19 mouse cellular contexts compared by ENCODE assay signal in the genomic region with DNA sequence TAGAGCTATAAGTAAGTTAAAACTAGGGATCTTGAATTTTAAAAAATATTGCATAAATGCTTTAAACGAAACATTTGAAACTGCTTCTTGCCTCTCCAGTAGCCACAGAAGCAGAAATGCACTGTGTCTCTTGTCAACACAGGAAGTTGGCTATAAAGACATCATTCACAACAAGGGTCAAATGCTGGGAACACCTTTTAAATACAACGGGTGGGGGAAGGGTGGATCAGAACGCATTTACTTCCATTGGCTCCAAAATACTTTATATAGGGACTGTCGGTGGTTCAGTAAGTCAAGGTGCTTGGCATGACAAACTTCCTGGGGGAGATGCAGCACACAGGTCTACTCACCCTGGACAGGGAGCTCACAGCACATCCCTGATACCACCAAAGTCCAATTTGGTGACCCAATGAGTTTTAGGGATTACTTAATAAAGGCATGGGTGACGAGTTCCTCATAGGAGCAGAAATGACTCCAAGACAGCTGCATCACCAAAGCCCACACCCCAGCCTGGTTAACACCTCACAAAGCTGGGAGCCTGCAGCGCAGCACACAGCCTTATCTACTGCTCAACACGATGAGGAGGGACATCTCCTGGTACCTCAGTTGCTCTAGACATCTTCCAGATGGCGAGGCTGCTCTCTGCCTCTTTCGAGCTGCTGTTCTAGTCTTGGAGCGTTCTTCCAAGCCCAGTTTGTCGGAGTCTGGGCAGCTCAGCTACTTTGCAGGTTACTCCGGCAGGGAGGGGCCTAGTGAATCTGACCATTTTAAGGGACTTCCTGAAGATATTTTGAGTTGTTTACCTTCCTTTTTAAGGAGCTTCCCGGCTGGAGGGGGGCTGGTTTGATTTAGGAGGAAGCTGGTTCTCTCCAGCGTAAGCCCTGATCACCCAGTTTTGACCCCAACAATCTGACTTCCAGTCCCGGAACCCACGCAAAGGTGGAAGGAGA. TPM values are rescaled to one million over a fixed set of nuclear protein-coding genes. Genes with fewer than 3 reads are reported as not detected.
DNase-seq lines count a peak whose midpoint lies in the region; ATAC-seq and TF ChIP-seq lines count a peak whose summit lies in the region.
"Had no signal": no experiment of that assay in that cellular context is flagged by ENCODE, and none has a peak within 500 bp of the region (broad histone marks: within the 10 kb centered on the region; RNA-seq: fewer than 3 reads in every experiment).

No protein-coding gene starts in this region.

- no peak overlapping the region for H3K9ac ChIP-seq in forebrain, embryonic 12.5 days
- no peak overlapping the region for H3K9ac ChIP-seq in kidney, embryonic 15.5 days
- no peak overlapping the region for H3K9ac ChIP-seq in kidney, embryonic 14.5 days (ENCODE audit: low read depth, low read length)
- H3K9ac ChIP-seq in lung, embryonic 16.5 days (ENCODE audit: low read length), result no peak overlapping the region
- no peak overlapping the region for H3K9ac ChIP-seq in liver, postnatal 0 days (replicated peaks)
- H3K9ac ChIP-seq: forebrain, embryonic 13.5 days; heart, embryonic 12.5 days; hindbrain, embryonic 15.5 days; neural tube, embryonic 12.5 days had no signal

- no peak overlapping the region for H3K27ac ChIP-seq in forebrain, embryonic 10.5 days
- no peak overlapping the region for H3K27ac ChIP-seq in forebrain, embryonic 12.5 days
- H3K27ac ChIP-seq in kidney, embryonic 15.5 days, result peak overlapping the region; percentile 68
- H3K27ac ChIP-seq in kidney, embryonic 14.5 days (ENCODE audit: low read depth, low read length), result no peak overlapping the region
- no peak overlapping the region for H3K27ac ChIP-seq in lung, embryonic 16.5 days (ENCODE audit: low read length)
- H3K27ac ChIP-seq in liver, postnatal 0 days (ENCODE audit: low read depth), result no peak overlapping the region
- H3K27ac ChIP-seq: forebrain, embryonic 13.5 days; hindbrain, embryonic 15.5 days; neural tube, embryonic 12.5 days had no signal

- no peak for ATAC-seq in forebrain, embryonic 12.5 days (ENCODE audit: low FRiP score)
- ATAC-seq in kidney, embryonic 15.5 days (replicated peaks; ENCODE audit: low FRiP score), result no peak
- no peak for ATAC-seq in kidney, embryonic 14.5 days (ENCODE audit: low FRiP score, low TSS enrichment)
- peak; percentile 41; the same call in 1 of the 2 replicates for ATAC-seq in lung, embryonic 16.5 days (ENCODE audit: low read depth)
- ATAC-seq in liver, postnatal 0 days, result no peak
- ATAC-seq: CD4-positive, CD25-positive, alpha-beta regulatory T cell, adult 4 months; forebrain, embryonic 13.5 days had no signal

- WGBS in forebrain, embryonic 10.5 days, result 85% methylated on average over 16 of the region's 16 CpGs
- 87% methylated on average over 16 of the region's 16 CpGs for WGBS in forebrain, embryonic 12.5 days
- WGBS in kidney, embryonic 15.5 days, result 47% methylated on average over 16 of the region's 16 CpGs
- 54% methylated on average over 16 of the region's 16 CpGs for WGBS in kidney, embryonic 14.5 days
- WGBS in lung, embryonic 16.5 days, result 50% methylated on average over 16 of the region's 16 CpGs
- WGBS in liver, postnatal 0 days (ENCODE audit: insufficient replicate concordance), result 66% methylated on average over 16 of the region's 16 CpGs

- H3K36me3 ChIP-seq in forebrain, embryonic 10.5 days (replicated peaks), result no peaks in the 10 kb centered on the region
- no peaks in the 10 kb centered on the region for H3K36me3 ChIP-seq in forebrain, embryonic 12.5 days (replicated peaks)
- no peaks in the 10 kb centered on the region for H3K36me3 ChIP-seq in kidney, embryonic 15.5 days
- H3K36me3 ChIP-seq in kidney, embryonic 14.5 days (ENCODE audit: control insufficient read depth, insufficient read depth, low read length), result no peaks in the 10 kb centered on the region
- H3K36me3 ChIP-seq in lung, embryonic 16.5 days (ENCODE audit: control insufficient read depth, insufficient read depth, low read length), result no peaks in the 10 kb centered on the region
- no peaks in the 10 kb centered on the region for H3K36me3 ChIP-seq in liver, postnatal 0 days (replicated peaks; ENCODE audit: insufficient read depth, low read length)
- H3K36me3 ChIP-seq: G1E; heart, embryonic 12.5 days; hindbrain, embryonic 15.5 days; neural tube, embryonic 12.5 days had no signal

- no peaks in the 10 kb centered on the region for H3K4me1 ChIP-seq in forebrain, embryonic 10.5 days
- H3K4me1 ChIP-seq in forebrain, embryonic 12.5 days, result no peaks in the 10 kb centered on the region
- H3K4me1 ChIP-seq in kidney, embryonic 15.5 days, result peaks cover 26% of the 10 kb centered on the region
- H3K4me1 ChIP-seq in kidney, embryonic 14.5 days (ENCODE audit: control insufficient read depth, insufficient read depth, low read length), result peaks cover 20% of the 10 kb centered on the region
- H3K4me1 ChIP-seq in lung, embryonic 16.5 days (replicated peaks; ENCODE audit: control insufficient read depth, insufficient read depth, low read length), result peaks cover 8% of the 10 kb centered on the region; the same call in 1 of the 2 replicates
- peaks cover 6% of the 10 kb centered on the region; the same call in 1 of the 2 replicates for H3K4me1 ChIP-seq in liver, postnatal 0 days (ENCODE audit: insufficient read depth)
- H3K4me1 ChIP-seq: forebrain, embryonic 13.5 days; neural tube, embryonic 12.5 days had no signal

- no peak for TF ChIP-seq CTCF in liver, postnatal 0 days (IDR thresholded peaks at IDR 0.05; ENCODE audit: low read depth)

- peak; percentile 13 for DNase-seq in forebrain, embryonic 10.5 days (ENCODE audit: extremely low spot score, low spot score)
- no peak for DNase-seq in lung, postnatal 10 days
- peak; percentile 10 for DNase-seq in liver, postnatal 0 days
- DNase-seq in spleen, postnatal 10 days (ENCODE audit: low spot score in 2 of 2), result no peak
- DNase-seq: cerebellum, adult 11 months; cerebellum, postnatal 14 days; embryo, embryonic 11 days; gastrocnemius, postnatal 25 days; right cerebral cortex, postnatal 14 days had no signal

- H3K4me3 ChIP-seq in forebrain, embryonic 10.5 days, result no peak overlapping the region
- H3K4me3 ChIP-seq in forebrain, embryonic 12.5 days (replicated peaks), result no peak overlapping the region
- H3K4me3 ChIP-seq in kidney, embryonic 15.5 days (replicated peaks), result no peak overlapping the region
- H3K4me3 ChIP-seq in kidney, embryonic 14.5 days (ENCODE audit: low read length), result no peak overlapping the region
- no peak overlapping the region for H3K4me3 ChIP-seq in lung, embryonic 16.5 days (ENCODE audit: low read length)
- no peak overlapping the region for H3K4me3 ChIP-seq in liver, postnatal 0 days (ENCODE audit: low read depth, low read length)
- H3K4me3 ChIP-seq: forebrain, embryonic 13.5 days; heart, embryonic 12.5 days; hindbrain, embryonic 15.5 days; neural tube, embryonic 12.5 days had no signal

- TF ChIP-seq EP300 in liver, postnatal 0 days (IDR thresholded peaks at IDR 0.05; ENCODE audit: low read depth), result no peak

- no peak overlapping the region for H3K4me2 ChIP-seq in forebrain, embryonic 12.5 days
- peak overlapping the region; percentile 14; the same call in 1 of the 2 replicates for H3K4me2 ChIP-seq in kidney, embryonic 15.5 days
- H3K4me2 ChIP-seq in kidney, embryonic 14.5 days (replicated peaks; ENCODE audit: low read depth, low read length), result no peak overlapping the region
- no peak overlapping the region for H3K4me2 ChIP-seq in lung, embryonic 16.5 days (ENCODE audit: low read depth, low read length)
- no peak overlapping the region for H3K4me2 ChIP-seq in liver, postnatal 0 days (ENCODE audit: low read depth, low read length)
- H3K4me2 ChIP-seq: forebrain, embryonic 13.5 days; heart, embryonic 12.5 days; hindbrain, embryonic 15.5 days; neural tube, embryonic 12.5 days had no signal

- no peaks in the 10 kb centered on the region for H3K9me3 ChIP-seq in forebrain, embryonic 10.5 days
- H3K9me3 ChIP-seq in forebrain, embryonic 12.5 days, result no peaks in the 10 kb centered on the region
- H3K9me3 ChIP-seq in kidney, embryonic 15.5 days (replicated peaks), result no peaks in the 10 kb centered on the region
- no peaks in the 10 kb centered on the region for H3K9me3 ChIP-seq in kidney, embryonic 14.5 days (ENCODE audit: control insufficient read depth, low read length)
- no peaks in the 10 kb centered on the region for H3K9me3 ChIP-seq in lung, embryonic 16.5 days (ENCODE audit: control insufficient read depth, low read length)
- H3K9me3 ChIP-seq in liver, postnatal 0 days (ENCODE audit: low read length), result no peaks in the 10 kb centered on the region
- H3K9me3 ChIP-seq: forebrain, embryonic 13.5 days; G1E; hindbrain, embryonic 15.5 days; neural tube, embryonic 12.5 days had no signal

- H3K27me3 ChIP-seq in forebrain, embryonic 10.5 days (ENCODE audit: poor library complexity, severe bottlenecking), result no peaks in the 10 kb centered on the region
- H3K27me3 ChIP-seq in forebrain, embryonic 12.5 days, result no peaks in the 10 kb centered on the region
- no peaks in the 10 kb centered on the region for H3K27me3 ChIP-seq in kidney, embryonic 15.5 days
- H3K27me3 ChIP-seq in kidney, embryonic 14.5 days (ENCODE audit: control insufficient read depth, insufficient read depth, low read length), result no peaks in the 10 kb centered on the region
- H3K27me3 ChIP-seq in lung, embryonic 16.5 days (ENCODE audit: control insufficient read depth, insufficient read depth, low read depth, low read length), result no peaks in the 10 kb centered on the region
- H3K27me3 ChIP-seq in liver, postnatal 0 days (ENCODE audit: insufficient read depth, low read length), result no peaks in the 10 kb centered on the region
- H3K27me3 ChIP-seq: forebrain, embryonic 13.5 days; heart, embryonic 12.5 days; hindbrain, embryonic 15.5 days; neural tube, embryonic 12.5 days had no signal

RNA-seq across cellular contexts. Expression of gene Lpin2, which starts 45.7 kb away (rescaled TPM):
- 47.6 and 48.0 TPM in 2 replicates for polyA plus RNA-seq in forebrain, embryonic 10.5 days (2016; fragmentation: Nextera tagmentation; extraction: Ambion mirVana)
- polyA plus RNA-seq in forebrain, embryonic 12.5 days (2016; fragmentation: Nextera tagmentation; extraction: Ambion mirVana), result 41.5 and 45.3 TPM in 2 replicates
- polyA plus RNA-seq in kidney, embryonic 15.5 days (2015; fragmentation: Nextera tagmentation; extraction: Ambion mirVana), result 70.7 and 75.3 TPM in 2 replicates
- 54.9 and 93.2 TPM in 2 replicates for polyA plus RNA-seq in kidney, embryonic 14.5 days (2014; fragmentation: Nextera tagmentation; extraction: Ambion mirVana)
- 30.8 and 31.6 TPM in 2 replicates for polyA plus RNA-seq in lung, embryonic 16.5 days (2015; fragmentation: Nextera tagmentation; extraction: Ambion mirVana)
- 34.0 and 44.5 TPM in 2 replicates for polyA plus RNA-seq in liver, postnatal 0 days (2015; fragmentation: Nextera tagmentation; extraction: Ambion mirVana)

Comparison
In these comparisons a context has a peak if more than half of its experiments do, and no peak if none do; other contexts are left out.
1. DNase-seq: peak in forebrain, embryonic 10.5 days (single experiment) and liver, postnatal 0 days (single experiment); none in lung, postnatal 10 days (single experiment) and spleen, postnatal 10 days (0 of 2).